Mouse (Mus musculus): ENCODE data around the gene Sdsl. TPM values are rescaled to one million over a fixed set of nuclear protein-coding genes. Genes with fewer than 3 reads are reported as not detected.
A peak's percentile ranks its signal among the peaks of the same experiment; 100 is the strongest.

Sdsl gene
- polyA plus RNA-seq, 1 experiment from 2014 or later = 6.7 TPM

- Histone ChIP-seq H3K27ac (peak overlapping the region; percentile 98), H3K4me3 (peak overlapping the region; percentile 44), H3K9me3 (no peaks in the 10 kb centered on the region), H3K27me3 (peaks cover 93% of the 10 kb centered on the region), H3K36me3 (no peaks in the 10 kb centered on the region; the same call in 1 of the 2 replicates), H3K4me2 (peak overlapping the region; percentile 60), H3K4me1 (replicated peaks) (peaks cover 46% of the 10 kb centered on the region), H3K9ac (peak overlapping the region; percentile 83)
- ATAC-seq (ENCODE audit: low FRiP score) = no peak
- under 1% methylated on average over 19 of the region's 19 CpGs for whole genome bisulfite sequencing
Observed at GRCm38 (mm10) chr5:120424039-120424438, 48.6 kb downstream of the Sdsl start.

GRCm38 (mm10) chr5:120420106-120420505, 52.5 kb downstream of the Sdsl start:
- peak overlapping the region; percentile 55; the same call in 1 of the 2 replicates for H3K27ac ChIP-seq
- 78% methylated on average over 8 of the region's 8 CpGs for WGBS

GRCm38 (mm10) chr5:120413436-120413835, 59.2 kb downstream of the Sdsl start:
- no peak overlapping the region for H3K9ac ChIP-seq
- WGBS = 83% methylated on average over 6 of the region's 6 CpGs
- H3K9me3 ChIP-seq = peaks cover 6% of the 10 kb centered on the region; the same call in 1 of the 2 replicates
- H3K4me1 ChIP-seq (replicated peaks) = peaks cover 23% of the 10 kb centered on the region
- no peak overlapping the region for H3K27ac ChIP-seq
- no peak overlapping the region for H3K4me2 ChIP-seq
- no peaks in the 10 kb centered on the region for H3K36me3 ChIP-seq
- H3K4me3 ChIP-seq = no peak overlapping the region
- H3K27me3 ChIP-seq = peaks cover 63% of the 10 kb centered on the region
- ATAC-seq (ENCODE audit: low FRiP score) = no peak

More at GRCm38 (mm10) chr5:120420106-120420505, 52.5 kb downstream of the Sdsl start:
- Histone ChIP-seq H3K27me3 (peaks cover 89% of the 10 kb centered on the region), H3K4me3 (no peak overlapping the region), H3K9me3 (no peaks in the 10 kb centered on the region), H3K36me3 (no peaks in the 10 kb centered on the region; the same call in 1 of the 2 replicates), H3K4me2 (no peak overlapping the region), H3K9ac (0 out of 2 replicates have a peak overlapping the region, but pooled peaks have one; percentile 9), H3K4me1 (replicated peaks) (peaks cover 28% of the 10 kb centered on the region)
- ATAC-seq (ENCODE audit: low FRiP score) = no peak

- ATAC-seq (ENCODE audit: low FRiP score) = peak; percentile 83
- peaks cover 39% of the 10 kb centered on the region for H3K27me3 ChIP-seq
- no peaks in the 10 kb centered on the region for H3K36me3 ChIP-seq
- H3K27ac ChIP-seq = peak overlapping the region; percentile 98
- H3K4me3 ChIP-seq = peak overlapping the region; percentile 33
- peak overlapping the region; percentile 72 for H3K9ac ChIP-seq
- peaks cover 24% of the 10 kb centered on the region for H3K4me1 ChIP-seq (replicated peaks)
- under 1% methylated on average over 41 of the region's 41 CpGs for WGBS
- H3K9me3 ChIP-seq = peaks cover 6% of the 10 kb centered on the region; the same call in 1 of the 2 replicates
- peak overlapping the region; percentile 57 for H3K4me2 ChIP-seq
Observed at GRCm38 (mm10) chr5:120409385-120410378, 62.9 kb downstream of the Sdsl start.

- 47% methylated on average over 14 of the region's 14 CpGs for WGBS
- Histone ChIP-seq H3K27me3 (peaks cover 42% of the 10 kb centered on the region), H3K4me3 (peak overlapping the region; percentile 33), H3K4me2 (peak overlapping the region; percentile 57), H3K9me3 (peaks cover 6% of the 10 kb centered on the region; the same call in 1 of the 2 replicates), H3K36me3 (no peaks in the 10 kb centered on the region), H3K27ac (peak overlapping the region; percentile 98), H3K4me1 (replicated peaks) (peaks cover 24% of the 10 kb centered on the region), H3K9ac (peak overlapping the region; percentile 72)
- peak; percentile 78 for ATAC-seq (ENCODE audit: low FRiP score)
Observed at GRCm38 (mm10) chr5:120408933-120409332, 63.7 kb downstream of the Sdsl start.

Other genes with a start within 250 kb of the Sdsl start
- 48.9 and 50.7 TPM in 2 replicates for gene Lhx5, start 41.1 kb downstream of the Sdsl start, polyA plus RNA-seq (2015; fragmentation: Nextera tagmentation; extraction: Ambion mirVana)
- not detected in 2 replicates for gene Sds, start 3.7 kb upstream of the Sdsl start, polyA plus RNA-seq (2015; fragmentation: Nextera tagmentation; extraction: Ambion mirVana)
- gene Plbd2, start 30.8 kb upstream of the Sdsl start, polyA plus RNA-seq (2015; fragmentation: Nextera tagmentation; extraction: Ambion mirVana) = 31.8 and 32.3 TPM in 2 replicates
- 2.5 and 4.1 TPM in 2 replicates for gene Slc8b1, start 38.4 kb upstream of the Sdsl start, polyA plus RNA-seq (2015; fragmentation: Nextera tagmentation; extraction: Ambion mirVana)
- 18.2 and 18.7 TPM in 2 replicates for gene Tpcn1, start 115.9 kb upstream of the Sdsl start, polyA plus RNA-seq (2015; fragmentation: Nextera tagmentation; extraction: Ambion mirVana)
- 2.4 and 2.6 TPM in 2 replicates for gene Iqcd, start 116.2 kb upstream of the Sdsl start, polyA plus RNA-seq (2015; fragmentation: Nextera tagmentation; extraction: Ambion mirVana)
- gene Rita1, start 139.8 kb upstream of the Sdsl start, polyA plus RNA-seq (2015; fragmentation: Nextera tagmentation; extraction: Ambion mirVana) = 26.2 TPM in 2 replicates
- 44.0 and 47.7 TPM in 2 replicates for gene Ddx54, start 139.9 kb upstream of the Sdsl start, polyA plus RNA-seq (2015; fragmentation: Nextera tagmentation; extraction: Ambion mirVana)
- 0.28 and 0.49 TPM in 2 replicates for gene Cfap73, start 161.4 kb upstream of the Sdsl start, polyA plus RNA-seq (2015; fragmentation: Nextera tagmentation; extraction: Ambion mirVana)
- gene Rasal1, start 176.0 kb upstream of the Sdsl start, polyA plus RNA-seq (2015; fragmentation: Nextera tagmentation; extraction: Ambion mirVana) = 0.14 TPM in 2 replicates
- 34.5 and 34.8 TPM in 2 replicates for gene Dtx1, start 239.1 kb upstream of the Sdsl start, polyA plus RNA-seq (2015; fragmentation: Nextera tagmentation; extraction: Ambion mirVana)

All from hindbrain, embryonic 13.5 days (tissue).